Mouse (Mus musculus) hematopoietic stem cell, adult 5-6 weeks (primary cell): ENCODE data around the gene Pdpk1. TPM values are rescaled to one million over a fixed set of nuclear protein-coding genes. Genes with fewer than 3 reads are reported as not detected.
A peak's percentile ranks its signal among the peaks of the same experiment; 100 is the strongest.

ENCODE experiments used
- ATAC-seq, 2 experiments: fragments of 125-278 bp in 1 of 2; replicated peaks in 1 of 2; 2 replicates each; pipeline ENCODE4 v1.8.0; 2016 to 2017; ENCODE audit warnings: inconsistent platforms in 2 of 2, mild to moderate bottlenecking in 2 of 2, moderate number of reproducible peaks in 2 of 2, low read depth in 1 of 2, moderate TSS enrichment in 1 of 2; ENCODE audit not compliant: low FRiP score in 2 of 2, poor library complexity in 2 of 2, severe bottlenecking in 2 of 2, insufficient read depth in 1 of 2, low TSS enrichment in 1 of 2
- total RNA-seq: library from RNA; stranded (forward); fragments of 172-1452, 232-1000 nt; gene quantifications from 2 replicates; pipeline ENCODE4 v1.2.3, GENCODE M21; 2017

Gene Pdpk1
- total RNA-seq, 1 experiment from 2014 or later, result 49.0 TPM

DNA sequence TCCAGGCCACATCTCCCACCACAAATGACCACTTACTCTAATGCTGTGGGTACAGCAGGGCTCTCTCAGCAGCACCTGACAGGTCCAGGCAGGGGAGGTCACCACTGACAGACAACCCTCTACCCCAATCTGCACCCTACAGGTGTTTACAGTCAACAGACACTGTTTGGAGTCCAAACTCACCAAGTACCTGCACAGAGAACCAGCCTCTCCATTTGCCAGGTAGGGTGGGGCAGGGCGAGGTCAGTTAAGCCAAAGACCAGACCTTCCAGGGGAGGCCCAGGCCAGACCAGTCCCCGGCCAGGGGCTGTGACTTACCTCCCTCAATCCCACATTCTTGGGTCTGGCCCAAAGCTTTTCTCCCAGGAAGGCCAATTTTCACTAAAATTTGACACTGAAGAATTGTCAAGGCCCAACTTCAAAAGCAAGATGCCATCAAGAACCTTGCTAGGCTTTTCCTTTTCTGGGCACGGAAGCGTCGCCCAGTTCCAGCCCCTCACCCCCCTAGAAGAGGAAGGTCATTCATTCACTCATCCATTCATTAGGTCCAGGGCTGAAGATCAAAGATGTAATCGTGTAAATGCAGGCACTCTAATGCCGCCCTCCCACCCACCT lies 17.3 kb upstream of the Pdpk1 start:
- ATAC-seq, result no peak

DNA sequence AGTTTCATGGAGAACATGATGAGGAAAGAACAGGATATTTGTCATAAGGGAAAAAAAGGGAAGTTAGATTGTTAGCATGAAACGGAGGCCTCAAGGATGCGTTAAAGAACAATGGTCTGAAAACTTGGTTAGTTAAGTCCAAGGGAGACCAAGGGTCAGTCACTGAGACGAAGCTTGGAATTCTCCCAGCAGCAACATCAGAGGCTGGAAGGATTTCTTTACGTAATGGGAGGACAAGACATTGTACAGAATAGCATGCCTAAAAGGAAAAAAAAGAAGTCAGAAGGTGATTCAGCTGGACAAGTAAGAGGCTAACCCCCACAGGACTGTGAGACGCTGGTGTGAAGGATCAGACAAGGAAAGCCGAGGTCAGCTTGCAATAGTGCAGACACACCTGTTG lies 16.4 kb upstream of the Pdpk1 start:
- ATAC-seq, result no peak

DNA sequence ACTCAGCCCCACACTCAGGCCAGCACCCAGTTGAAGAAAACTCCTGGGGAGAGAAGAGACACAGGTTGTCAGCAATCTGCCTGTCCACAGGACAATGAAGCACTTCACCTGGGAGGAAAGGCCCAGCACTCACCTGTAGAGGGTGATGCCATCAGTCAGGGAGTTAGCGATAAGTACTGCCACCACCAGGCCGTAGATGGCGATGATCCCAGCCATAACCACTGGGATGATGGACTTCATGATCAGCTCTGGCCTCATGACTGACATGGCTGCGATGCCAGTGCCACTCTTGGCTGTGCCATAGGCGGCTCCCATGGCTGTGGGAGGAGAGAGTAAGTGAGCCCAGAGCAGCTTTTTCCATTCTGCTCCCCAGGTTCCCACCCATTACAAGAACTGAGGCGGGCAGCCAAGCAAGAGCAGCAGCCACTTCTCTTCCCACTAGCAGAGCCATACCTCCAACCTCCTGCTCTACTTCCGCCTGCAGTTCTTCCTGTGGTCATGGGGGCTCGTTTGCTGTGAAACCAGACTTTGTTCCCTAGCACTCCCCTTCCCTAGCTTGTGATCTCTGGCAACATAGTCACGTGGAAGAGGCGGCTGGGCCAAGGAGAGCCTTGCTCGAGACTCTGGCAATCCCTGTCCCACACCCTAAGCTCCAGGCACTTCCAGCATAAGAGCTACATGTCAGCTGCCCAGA lies 14.0 kb upstream of the Pdpk1 start:
- no peak for ATAC-seq

DNA sequence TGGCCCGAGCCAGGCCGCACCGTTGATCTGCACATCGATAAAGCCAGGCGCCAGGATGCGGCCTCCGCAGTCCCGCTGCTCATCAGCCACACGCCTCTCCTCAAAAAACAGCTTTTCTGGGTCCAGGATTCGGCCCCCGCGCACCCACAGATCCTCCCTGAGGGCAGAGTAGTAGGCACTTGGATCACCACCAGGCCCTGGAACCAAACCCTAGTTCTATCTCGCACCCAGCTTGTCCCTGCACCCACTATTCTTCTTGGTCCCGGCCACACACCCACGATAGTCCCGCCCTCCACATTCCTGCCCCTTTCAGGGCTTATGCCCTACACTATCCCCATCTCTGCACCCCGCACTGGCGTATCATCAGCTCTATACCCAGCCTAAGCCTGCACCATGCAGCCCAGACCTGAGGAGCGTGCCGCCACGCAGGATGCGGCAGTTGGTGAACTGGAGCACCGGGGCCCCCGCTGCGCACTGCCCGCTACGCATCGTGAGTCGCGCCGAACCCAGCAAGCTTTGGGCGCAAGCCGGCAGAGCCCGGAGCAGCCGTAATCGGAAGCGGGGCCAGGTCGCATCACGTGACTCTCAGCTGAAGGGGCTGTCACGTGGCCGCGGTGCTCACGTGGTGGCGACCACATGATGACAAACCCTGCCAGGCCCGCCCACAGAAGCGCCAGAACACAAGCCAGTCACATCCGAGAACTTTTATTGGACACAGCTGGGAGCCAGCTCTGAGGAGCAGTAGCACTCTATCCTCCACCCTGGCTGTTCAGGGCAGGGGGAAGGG lies 12.6 kb upstream of the Pdpk1 start, which contains the start of gene Amdhd2:
TSS of gene Amdhd2 (minus strand) at position 591 of the 787 bp plus-strand sequence.
- peak; percentile 43 to 46 for ATAC-seq

DNA sequence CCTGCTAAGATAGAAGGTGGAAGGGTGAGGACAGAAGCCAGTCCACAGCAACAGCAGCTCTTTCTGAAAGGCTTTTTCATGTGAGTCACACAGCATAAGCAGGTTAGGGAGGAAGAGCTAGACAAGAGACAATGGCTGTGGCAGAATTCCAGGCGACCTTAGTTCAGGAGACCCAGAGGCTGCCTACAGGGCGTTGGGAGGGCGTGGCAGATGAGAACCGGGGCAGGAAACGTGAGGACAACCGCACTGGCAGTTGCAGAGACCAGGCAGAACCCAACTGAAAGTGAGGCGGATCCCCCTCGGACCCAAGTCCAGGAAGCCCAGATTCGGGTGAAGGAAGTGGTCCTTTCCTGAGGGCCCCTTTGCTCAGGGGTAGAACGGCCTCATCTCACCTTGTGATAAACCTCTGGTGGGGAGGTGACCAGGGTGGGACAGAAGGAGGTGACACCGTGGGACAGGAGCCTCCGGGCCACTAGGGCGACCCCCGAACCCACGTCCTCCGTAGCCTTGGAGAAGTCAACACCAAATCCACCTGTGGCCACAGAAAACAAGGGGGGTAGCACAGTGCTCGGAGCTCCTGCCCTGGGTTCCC lies 12.0 kb upstream of the Pdpk1 start:
- peak; percentile 9 to 51; a peak in 2 of 4 replicates for ATAC-seq

DNA sequence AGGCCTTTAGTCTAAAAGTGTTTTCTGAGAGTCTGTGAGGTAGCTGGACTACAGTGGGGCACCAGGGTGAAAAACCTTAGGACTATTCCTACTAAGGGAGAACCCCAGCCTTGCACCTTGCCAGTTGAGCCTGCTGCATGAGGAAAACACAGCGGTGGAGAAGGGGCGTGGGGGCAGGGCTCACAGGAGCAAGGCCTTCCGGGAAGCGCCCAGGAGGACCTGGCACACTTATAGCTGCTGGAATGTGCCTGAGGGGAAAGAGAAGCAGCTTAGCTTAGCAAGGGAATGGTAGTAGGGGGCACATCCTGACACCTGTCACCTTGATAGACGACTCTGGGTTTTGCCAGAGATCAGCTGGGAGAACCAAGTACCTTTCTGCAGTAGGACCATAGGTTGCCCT lies 10.7 kb upstream of the Pdpk1 start:
- ATAC-seq, result no peak

DNA sequence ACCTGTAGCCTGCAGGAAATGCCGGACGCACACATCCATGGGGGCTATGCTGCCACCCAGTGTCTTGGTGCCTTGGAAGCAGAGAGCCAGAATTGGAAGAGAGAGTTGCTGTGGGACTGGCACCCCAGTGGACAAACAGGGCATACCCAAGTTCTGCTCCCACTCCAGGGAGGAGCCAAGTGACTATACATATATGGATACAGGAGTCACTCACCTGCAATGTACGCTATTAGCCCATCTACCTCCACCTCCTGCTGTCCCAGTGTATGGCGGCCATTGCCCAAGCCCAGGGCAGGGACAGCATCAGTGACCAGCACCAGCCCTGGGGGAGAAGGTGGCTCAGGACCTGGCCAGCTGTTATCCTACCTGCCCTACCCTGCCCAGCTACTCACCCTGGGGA lies 6.8 kb upstream of the Pdpk1 start:
- no peak for ATAC-seq

DNA sequence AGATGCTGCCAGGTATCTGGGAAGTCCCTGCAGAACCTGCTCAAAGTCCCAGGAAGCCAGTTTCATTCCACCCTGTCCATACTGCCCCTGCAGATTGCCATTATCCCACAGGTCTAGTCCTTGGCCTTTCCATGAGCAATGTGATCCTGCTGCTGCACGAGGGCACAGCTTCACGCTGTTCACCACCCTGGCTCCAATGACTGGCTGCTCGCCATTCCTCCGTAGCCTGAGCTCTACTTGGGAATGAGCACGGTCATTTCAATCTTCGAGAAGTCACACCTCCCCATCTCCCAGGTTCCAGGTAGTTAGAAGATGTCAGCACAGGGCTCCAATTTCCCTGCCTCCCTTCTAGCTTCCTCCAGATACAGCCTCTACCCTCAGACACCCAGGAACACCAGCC lies 6.4 kb upstream of the Pdpk1 start:
- ATAC-seq, result no peak

DNA sequence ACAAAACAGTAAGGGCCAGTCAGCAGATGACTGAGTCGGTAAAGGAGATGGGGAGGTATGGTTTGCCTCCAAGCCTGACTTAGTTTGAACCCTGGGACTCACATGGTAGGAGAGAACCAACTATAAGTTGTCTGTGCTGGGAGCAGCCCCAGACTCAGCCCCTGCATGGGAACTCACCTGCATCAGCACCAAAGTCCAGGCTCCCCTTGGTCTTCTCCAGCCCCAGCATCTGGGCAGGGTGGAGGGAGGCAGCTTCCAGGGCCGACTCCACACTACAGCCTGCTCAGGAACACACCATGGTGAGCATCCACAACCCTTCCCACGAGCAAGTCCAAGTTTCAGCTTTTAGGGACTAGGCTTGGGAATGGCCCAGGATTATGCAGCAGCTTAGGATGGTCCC lies 5.7 kb upstream of the Pdpk1 start:
- ATAC-seq, result no peak

DNA sequence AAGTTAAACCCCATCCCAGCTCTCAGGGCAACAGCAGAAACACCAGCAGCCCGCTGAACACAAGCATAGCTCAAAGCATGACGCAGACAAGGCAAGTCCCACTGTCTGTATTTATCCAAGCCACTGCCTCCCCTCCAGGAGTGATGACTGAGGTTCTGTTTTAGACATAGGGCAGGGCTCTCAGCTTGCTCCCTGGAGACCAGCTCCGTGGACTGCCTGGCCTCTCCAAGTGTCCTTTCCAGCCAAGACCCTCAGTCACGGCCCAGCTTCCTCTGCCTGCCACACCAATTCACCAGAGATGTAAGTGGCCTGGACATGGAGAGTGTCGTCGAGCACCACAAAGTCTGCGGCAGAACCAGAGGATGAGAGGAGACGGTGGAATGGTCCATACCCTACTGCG lies 5.0 kb upstream of the Pdpk1 start:
- ATAC-seq, result no peak

DNA sequence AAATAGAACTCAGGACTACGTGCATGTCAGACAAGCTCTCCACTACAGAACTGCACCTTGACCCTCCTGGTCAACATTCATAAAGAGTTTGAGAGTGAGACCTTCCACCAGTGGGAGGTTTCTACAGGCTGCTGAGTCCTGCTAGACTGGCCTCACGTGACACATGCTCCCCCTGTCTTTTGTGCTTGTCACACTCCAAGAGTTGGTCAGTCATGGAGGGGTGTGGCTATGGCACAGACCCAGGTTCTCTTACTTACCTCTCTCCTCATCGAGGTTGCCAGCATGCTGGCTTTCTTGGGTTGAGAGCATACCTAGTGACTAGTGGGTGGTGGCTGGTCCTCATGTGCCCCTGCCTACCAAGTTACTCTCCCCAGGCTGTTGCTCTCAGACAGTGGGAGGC lies 3.7 kb upstream of the Pdpk1 start:
- ATAC-seq, result no peak

DNA sequence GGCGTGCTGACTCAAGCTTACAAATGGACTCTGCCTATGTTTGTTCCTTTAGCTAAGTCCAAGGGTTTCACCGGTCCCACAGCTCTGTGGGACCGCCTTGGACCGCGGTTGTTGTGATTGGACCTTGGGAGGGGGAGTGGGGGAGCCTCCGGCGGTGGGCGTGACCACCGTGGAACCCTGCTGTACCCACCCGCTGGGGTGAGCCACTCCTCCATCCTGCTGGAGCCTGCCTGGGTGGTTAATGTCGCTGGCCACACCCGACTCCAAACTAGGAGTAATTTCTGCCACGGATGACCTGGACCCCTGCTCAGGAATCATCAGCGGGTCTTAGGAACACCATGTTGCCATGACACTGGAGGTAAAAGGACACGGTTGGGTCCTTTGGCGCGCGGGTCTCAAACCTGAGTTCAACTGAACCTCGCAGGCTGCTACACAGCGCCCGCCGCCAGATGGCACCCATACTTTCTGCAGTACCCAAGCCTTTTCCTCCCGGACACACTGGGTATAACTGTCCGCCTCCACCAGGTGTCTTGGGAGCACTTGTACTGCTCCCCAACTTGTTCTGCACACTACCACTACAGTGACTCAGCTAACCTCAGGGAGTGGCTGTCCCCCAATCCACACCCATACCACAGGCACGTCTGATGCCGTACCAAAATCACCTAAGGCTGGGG lies 1.3 kb upstream of the Pdpk1 start:
- ATAC-seq, result peak; percentile 97 to 98

DNA sequence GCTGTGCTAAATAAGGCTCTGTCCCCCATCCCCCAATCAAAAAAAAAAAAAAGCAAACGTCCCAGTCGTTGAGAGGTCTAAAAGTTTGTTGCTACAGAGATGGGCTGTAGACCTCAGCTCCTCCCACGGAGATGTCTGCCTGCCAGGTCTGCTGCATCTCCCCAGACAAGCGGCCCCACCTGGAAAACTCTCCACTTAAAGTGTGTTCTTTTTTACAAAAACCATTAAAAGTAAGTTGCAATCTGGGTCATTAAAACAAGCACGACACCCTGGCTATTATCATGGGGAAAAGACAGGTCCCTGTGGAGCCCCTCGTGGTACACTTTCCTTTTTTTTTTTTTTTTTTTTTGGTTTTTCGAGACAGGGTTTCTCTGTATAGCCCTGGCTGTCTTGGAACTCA lies 658 bp upstream of the Pdpk1 start:
- no peak for ATAC-seq

DNA sequence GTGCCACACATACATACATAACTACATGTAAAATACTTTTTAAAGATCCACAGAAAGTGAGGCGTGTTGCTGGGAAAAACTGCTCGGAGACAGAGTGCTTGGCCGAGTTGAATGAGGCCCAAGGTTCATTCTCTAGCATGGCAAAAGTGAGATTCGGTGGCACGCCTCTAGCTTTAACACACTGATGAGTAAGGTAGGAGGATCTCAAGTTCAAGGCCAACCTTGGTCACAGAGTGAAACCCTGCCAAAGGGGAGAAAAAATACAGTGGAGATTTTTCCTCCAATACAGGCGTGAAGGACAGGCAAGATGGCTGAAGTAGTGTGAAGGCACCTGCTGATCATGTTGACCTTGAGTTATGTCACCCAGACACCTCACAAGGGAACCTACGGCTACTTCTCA lies 1.3 kb downstream of the Pdpk1 start:
- ATAC-seq, result no peak

DNA sequence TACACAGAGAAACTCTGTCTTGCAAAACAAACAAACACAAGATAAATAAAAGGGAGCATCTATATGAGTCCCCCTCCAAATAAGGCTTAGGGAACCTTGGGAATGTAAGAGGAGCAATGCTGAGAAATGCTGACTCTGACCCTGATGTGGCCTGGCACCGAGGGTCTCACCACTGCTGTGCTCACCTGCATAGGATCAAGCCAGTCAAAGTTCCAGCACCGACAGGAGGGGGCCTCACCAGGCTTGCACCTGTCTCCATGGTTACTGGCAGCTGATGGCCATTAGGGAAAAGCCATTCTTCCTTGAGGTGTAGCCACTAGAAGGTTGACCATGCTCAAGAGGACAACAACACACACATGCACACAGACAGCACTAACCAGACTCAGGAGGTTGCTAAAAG lies 7.8 kb downstream of the Pdpk1 start:
- ATAC-seq, result no peak

DNA sequence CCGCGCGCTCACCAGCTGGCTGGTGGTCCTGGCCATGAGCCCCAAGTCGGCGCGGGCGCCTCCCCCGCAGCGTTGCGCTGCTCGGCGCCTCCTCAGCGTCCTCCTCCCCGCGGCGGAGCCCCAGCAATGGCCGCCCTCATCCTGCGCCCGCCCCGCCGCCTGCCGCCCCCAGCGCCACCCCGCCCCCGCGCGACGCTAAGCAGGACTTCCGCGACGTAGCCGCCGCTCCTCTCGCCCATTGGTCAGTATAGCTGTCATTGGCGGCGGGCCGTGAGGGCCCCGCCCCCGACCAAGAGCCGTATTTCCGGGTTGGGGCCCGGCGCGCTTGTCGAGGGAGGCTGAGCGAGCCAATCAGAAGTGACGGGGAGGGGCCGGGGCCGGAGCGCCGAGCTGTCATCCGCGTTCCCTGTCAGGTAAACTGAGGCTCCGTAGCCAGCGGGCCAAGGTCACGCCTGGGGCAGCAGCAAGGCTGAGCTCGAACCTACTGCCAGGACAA lies 9.3 kb downstream of the Pdpk1 start:
- peak; percentile 95 to 97 for ATAC-seq

DNA sequence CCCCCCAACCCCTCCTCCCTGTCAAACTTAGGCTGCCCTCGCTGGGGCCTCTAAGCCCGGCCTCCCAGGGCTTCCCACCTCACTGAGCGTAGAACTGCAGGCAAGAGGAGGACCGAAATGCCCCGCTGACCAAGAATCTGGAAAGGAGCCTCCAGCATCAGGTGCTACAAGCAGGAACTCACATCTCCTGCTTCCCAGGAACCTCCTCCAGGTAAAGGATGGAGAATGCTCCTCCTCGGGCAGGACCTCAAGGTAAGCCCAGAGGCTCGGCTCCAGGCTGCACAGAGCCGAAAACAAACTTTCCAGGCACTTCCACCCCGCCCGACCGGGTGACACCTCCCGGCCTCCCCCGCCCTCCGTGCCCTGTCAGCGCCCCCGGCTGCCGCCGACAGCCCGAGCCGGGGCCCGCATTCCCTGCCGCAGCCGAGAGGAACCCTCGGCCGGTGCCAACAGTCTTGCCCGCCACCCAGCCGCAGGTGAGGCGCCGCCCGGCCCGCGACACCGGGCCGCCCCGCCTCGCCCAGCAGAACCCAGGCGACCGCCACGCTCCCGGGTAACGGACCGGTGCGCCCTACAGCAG lies 9.8 kb downstream of the Pdpk1 start:
- ATAC-seq, result no peak
